Mouse (Mus musculus) cerebellum, adult (tissue): ENCODE measurements around the gene Pla2g3.

ENCODE experiments used
- ATAC-seq: cut with Nextera tagmentation; 2 replicates; pipeline ENCODE4 v1.9.2; 2017; ENCODE audit warnings: mild to moderate bottlenecking, moderate library complexity, mixed read lengths; ENCODE audit not compliant: insufficient number of reproducible peaks, low FRiP score, low TSS enrichment

Pla2g3 gene

DNA sequence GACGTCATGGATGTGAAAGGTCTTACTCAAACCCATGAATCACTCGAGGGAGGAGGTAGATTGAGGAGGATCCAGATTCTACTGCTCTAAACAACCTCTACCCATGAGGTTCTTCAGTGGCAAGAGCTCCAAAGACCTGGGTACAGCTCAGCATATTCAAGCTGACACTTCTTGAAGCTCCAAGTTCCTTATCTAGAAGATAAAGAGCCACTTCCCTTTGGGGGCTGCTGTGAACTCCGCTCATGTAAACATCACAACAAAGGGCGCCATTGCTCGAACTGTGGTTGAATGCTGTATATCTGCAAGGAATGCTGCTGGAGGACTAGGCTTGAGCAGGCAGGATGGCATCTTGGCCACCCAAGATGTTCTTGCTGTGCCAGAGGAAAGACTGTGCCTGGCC, 952 bp downstream of the Pla2g3 start:
- no peak for ATAC-seq

DNA sequence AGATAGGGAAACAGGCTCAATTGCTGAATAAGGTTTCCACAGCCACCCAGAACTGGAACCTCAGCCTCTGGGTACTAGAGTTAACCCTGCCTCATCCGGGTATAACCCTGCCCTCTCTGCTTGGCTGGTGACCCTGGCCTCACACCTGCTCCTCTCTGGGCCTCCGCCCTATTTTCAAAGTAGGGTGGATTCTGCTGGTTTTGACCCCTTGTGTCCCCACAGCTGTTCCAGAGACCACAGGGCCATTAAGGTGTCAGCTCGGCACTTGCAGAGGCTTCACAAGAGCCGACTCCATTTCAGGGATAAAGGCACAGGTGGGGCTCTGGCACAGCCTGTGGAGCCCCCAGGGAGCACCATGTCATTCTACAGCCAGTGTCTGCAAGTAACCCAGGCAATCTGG, 4.7 kb downstream of the Pla2g3 start:
- ATAC-seq, result no peak

DNA sequence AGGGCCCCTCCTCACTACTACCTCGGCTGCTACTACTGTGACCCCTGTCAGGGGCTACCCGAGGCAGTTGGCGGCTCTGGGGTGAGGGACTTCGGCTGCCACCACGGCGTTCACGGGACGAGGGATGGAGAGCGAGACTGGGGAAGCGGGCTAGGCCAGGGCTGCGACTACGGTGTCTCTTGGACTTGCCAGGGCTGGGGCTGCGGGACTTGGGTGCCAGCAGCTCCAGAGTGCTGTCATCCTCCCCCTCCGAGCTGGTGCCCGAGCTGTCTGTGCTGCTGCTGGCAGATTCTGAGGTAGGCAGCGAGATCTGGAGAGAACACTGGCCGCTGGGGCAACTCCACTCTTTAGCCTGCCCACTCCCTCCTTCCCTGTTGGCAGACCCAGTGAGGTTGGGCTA, 6.8 kb downstream of the Pla2g3 start:
- ATAC-seq, result no peak; the same call in 1 of the 2 replicates

DNA sequence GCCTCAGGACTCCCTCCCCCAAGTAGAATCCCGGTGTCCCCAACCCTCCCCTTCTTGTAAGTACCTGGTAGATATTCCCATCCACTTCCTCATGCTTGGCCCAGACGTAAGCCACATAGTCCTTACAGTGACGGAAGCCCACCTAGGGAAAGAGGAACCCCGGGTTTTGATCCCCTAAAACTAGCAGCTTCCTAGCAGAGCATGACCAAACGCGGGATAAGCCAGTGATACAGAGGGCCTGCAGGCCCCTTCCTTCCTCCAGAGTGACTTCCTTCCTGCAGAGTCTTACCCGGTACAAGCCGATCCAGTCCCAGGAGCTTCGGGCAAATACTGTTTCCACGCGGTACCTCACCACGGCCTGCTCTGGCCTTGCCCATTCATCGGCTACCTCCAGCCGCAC, 7.4 kb downstream of the Pla2g3 start:
- ATAC-seq, result no peak

DNA sequence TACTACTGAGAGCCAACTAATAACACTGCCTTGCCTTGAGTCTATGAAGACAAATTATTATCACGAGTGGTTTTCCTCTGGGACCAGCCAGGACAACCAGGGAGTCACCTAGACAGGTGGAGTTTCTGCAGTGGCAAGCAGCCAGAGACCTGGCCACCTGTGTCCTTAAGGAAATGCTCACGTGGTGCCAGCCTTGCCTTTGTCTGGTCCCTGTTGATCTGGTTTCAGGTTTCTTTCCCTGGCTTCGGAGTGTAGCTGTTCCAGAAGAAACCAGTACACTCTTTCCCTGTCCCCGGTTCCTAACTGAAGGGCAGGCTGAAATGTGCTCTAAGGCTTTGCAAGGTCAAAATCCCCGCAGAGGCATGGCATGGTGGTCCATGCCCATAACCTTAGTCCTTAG, 8.7 kb downstream of the Pla2g3 start:
- no peak for ATAC-seq

DNA sequence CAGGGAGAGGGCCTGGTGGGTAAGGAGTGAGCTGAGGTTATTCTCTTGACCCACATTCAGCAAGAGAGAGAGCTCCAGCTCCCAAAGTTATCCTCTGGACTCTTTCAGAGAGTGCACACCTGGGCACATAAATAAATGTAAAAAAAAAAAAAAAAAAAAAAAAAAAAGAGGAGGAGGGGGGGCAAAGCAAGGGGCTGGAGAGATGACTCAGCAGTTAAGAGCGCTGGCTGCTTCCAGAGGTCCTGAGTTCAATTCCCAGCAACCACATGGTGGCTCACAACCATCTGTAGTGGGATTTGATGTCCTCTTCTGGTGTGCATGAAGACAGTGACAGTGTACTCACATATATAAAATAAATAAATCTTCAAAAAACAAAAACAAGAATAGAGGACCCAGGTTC, 9.2 kb downstream of the Pla2g3 start:
- ATAC-seq, result no peak

DNA sequence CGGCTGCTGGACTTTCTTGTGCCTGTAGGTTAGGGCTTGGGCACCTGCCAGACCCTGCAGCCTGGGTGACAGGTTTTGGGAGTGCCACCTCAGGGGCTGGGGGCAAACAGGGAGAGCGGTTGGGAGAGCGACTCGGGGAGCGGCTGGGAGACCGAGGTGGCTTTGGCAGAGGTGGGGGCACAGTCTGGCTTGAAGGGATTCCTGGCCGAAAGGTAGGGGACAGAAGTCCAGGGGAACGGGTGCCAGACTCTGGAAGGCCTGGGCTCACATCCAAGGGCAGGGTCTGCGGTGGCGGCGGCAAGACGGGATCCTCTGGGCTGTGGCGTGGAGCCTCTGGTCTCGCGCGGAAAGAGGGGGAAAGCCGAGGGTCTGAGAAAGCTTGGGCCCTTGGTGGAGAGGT, 14.0 kb downstream of the Pla2g3 start:
- no peak for ATAC-seq

DNA sequence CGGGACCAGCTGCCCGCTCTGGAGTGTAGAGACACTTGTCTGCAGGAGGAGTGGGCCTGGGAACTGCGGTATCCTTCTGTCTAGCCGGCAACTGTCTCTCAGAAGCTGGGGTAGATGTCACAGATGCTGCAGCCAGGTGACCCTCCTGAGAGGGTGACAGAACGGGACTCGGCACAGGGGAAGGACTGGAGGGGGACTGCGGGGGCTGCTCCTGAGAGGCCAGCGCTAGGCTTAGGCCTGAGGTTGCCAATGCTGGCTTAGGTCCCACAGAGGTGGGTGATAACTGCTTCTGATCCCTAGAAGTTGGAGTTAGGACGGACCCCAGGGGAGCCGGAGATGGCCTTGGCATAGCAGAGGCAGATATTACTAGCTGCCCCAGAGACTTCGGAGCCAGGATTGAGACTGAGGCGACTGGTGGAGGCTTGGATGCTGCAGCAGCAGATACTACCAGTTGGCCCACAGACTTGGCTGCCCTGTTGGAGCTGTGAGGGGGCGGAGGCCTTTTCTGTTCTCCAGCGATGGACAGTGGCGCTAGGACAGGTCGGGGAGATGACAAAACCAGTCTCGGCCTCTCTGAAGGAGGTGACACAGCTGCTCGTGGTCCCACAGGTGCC, 14.5 kb downstream of the Pla2g3 start:
- ATAC-seq, result no peak

DNA sequence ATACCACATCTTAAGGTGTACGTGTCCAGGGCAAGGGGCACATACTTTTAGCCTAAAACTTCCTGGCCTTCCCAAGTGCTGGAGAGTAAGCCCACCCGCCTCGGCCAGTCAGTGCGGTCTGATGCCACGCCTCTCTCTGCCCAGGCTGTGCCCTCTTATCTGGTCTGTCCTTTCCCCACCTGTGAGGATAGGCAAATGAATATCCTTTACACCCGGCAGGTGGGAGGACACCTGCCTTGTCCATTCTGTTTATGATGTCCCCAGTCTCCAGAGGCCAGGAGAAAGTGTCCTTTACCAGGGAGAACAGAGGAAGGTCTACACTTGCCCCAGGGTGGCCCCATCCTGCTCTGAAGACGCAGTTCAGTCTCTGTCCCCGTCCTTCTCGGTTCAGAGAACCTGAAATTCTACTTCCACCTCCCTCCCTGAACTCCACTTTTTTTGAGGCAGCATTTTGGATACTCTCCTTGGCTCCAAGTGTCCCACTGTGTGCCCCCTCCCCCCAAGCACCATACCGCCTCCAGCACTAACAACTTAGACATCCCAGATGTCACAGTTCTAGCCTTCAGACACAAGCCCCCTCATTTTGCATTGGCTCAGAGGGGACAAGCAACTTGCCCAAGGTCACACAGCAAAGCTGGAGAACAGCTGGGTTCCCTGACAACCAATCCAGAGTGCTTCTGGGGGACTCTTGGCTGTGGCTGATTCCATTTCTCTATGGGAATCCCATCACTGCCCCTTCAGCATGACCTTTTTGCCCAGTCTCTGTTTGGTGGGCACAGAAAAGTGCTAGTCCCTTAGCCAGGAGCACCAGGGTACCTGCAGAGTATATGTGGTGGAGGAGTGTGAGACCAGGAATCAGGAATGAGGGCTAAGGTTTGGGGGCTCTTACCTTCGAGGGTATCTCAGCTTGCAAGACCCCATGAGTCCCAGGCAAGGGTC, 15.9 kb downstream of the Pla2g3 start:
- no peak for ATAC-seq

DNA sequence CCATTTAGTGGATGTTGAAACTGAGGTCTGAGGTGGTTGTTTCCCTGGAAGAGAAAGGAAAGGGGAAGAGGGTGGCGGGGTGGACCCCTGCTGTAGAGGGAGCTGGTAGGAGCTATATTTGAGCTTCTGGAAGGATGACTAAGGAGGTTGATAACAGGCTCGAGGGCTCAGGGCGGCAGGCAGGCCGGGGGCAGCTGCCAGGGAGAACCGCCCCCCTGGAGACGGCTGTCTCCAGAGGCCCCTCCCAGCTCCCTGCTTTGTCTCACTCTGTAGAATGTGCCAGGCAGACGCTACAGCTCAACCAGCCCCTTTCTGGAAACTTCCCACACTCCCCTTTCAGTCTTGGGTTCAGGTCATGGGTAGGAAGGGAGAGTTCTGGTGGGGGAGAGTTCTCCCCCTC, 20.1 kb downstream of the Pla2g3 start:
- ATAC-seq, result no peak

DNA sequence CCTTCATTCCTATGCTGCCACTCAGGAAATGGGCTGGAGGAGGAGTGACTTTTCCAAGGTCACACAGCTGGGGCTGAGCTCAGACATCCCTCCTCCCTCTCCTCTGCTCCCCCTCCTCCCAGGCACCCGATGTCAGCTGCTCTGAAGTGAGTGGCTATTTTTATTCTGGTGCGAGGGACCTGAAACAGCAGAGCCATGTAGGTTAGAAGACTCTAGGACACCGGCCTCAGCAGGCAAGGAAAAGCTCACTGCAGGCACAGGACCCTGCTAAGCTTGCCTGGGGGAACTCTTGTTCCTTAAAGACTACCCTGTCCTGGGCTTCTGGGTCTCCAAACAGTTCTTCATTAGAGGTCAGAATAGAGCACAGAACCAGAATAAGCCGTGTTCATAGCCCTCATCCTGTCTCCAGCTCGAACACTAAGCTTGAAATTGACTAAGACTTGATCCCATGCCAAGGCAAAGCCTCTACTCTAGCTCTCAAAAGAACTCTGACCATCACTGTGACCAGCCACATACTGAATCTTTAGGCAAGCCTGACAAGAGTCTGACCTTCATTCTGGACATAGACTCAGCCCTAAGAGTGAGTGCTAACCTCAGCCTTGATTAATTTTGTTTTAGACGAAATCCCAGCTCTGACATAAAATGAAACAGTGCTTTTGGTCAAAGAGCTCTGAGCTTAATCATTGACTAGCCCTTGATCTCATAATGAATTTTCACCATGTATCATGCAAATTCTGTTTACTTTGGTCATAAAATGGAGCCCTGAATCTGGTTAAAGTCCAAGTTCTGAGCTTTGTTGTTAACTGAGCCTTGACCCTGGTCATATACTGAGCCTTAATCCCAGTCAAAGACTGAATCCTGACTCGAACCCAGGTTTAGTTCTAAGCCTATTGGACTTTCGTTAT, 21.3 kb downstream of the Pla2g3 start:
- ATAC-seq, result no peak

DNA sequence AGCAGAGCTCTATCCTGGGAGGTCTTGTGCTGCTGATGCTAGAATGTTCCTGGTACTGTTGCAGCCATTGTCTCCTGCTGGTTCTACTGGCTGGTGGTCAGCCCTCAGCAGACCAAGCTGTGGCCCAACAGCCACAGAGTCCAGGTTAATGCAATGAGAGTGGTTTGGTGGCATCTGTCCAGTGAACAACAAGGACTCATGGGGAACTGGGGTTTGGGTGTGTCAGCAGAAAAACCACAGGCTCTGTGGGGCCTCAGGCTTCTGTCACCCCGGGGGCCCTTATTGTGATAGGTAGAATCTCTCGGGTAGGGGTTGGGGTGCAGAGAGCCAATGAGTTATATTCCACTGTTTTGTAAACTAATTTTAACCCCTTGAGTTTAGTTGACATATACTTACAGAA, 22.2 kb downstream of the Pla2g3 start:
- no peak for ATAC-seq

DNA sequence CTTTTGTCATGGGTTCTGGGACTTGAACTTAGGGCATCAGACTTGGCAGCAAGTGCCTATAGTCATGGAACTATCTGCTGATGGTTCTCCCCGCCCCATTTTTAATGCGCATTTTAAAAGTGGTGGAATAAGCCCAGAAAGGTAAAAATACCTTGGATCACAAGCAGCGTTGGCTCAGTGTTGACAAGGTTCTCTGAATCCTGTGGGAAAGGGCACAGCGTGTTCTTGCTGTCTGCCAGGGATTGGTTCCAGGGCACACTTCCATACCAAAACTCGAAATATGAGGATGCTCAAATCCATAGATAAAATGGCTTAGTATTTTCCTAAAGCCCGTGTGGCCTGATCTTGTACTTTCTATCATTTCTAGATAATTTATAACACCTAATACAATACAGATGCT, 25.2 kb downstream of the Pla2g3 start:
- ATAC-seq, result no peak

DNA sequence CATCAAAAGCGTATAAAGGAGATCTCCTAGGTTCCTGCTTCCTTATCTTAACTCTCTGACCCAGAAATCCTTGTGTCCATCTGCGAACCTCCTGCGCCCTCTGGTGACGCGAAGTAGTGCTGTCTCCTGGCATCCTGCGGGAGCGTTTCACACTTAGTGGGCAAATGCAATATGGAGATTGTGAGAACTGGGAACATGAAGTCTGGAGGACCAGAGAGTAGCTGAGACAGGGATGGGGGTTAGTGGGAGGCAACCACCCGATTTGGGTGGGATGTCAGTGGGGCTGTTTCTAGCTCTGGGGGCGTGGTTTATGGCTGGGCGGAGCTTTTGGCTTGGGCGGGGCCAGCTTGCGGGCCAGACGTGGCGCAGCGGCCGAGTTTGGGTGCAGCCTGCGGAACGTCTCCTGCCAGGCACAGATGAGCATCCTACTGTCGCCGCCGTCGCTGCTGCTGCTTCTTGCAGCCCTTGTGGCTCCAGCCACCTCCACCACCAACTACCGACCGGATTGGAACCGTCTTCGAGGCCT, 26.5 kb downstream of the Pla2g3 start, which contains the start of gene Selenom:
Selenom (plus strand) TSS at position 156 of the 526 bp plus-strand sequence.
- ATAC-seq, result peak; percentile 53

DNA sequence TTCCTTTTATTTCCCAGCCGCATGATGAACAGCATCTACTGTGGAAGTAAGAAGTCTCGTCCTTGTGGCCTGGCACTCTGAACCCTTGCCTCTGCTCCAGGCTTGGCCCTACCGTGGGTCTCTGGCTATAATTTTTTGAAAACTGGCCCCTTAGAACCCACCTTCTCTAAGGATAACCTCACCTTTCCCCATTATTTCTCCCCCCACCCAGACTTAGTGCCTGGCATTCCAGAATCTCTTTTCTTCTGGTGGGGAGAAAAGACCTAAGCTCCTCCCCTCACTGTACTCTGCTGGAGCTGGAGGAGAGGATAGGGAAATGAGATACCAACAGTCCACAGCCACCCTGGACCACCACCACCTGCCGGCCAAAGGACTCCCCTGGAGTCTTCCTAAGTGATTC, 27.1 kb downstream of the Pla2g3 start:
- no peak for ATAC-seq

DNA sequence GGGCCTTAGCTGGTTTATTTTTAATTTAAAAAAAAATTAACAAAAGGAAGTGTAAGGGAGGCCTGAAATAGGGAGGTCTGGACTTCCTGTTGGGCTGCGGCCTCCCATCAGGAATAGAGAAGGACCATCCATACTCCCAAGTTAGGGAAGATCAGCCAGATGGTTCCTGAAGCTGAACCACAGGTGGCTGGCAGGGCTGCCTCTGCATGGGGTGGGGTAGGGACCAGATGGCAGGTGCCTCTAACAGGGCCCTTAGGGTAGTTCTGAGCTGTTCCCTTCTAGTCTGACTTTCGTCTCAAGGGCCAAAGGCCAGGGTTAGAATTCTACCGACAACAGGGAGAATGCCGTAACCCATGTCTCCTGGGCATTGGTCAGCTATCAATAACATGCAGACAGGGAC, 27.6 kb downstream of the Pla2g3 start:
- ATAC-seq, result peak; percentile 29; the same call in 1 of the 2 replicates

DNA sequence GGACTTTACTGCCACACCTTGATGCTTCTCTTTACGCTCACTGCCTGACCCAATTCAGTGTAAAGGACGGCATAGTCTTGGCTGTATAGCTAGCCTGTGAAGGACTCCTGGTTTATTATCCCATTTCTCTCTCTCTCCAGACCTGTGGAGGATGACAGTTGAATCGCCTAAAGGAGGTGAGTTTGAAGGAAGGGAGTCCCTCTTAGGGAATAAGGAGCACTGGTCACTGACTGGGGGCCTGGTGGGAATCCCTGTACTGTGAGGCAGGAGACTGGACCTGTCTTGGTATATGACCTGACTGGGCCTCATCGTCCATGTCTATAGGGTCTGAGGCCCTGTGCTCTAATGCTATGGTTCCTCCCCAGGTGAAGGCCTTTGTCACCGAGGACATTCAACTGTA, 28.0 kb downstream of the Pla2g3 start:
- no peak for ATAC-seq

DNA sequence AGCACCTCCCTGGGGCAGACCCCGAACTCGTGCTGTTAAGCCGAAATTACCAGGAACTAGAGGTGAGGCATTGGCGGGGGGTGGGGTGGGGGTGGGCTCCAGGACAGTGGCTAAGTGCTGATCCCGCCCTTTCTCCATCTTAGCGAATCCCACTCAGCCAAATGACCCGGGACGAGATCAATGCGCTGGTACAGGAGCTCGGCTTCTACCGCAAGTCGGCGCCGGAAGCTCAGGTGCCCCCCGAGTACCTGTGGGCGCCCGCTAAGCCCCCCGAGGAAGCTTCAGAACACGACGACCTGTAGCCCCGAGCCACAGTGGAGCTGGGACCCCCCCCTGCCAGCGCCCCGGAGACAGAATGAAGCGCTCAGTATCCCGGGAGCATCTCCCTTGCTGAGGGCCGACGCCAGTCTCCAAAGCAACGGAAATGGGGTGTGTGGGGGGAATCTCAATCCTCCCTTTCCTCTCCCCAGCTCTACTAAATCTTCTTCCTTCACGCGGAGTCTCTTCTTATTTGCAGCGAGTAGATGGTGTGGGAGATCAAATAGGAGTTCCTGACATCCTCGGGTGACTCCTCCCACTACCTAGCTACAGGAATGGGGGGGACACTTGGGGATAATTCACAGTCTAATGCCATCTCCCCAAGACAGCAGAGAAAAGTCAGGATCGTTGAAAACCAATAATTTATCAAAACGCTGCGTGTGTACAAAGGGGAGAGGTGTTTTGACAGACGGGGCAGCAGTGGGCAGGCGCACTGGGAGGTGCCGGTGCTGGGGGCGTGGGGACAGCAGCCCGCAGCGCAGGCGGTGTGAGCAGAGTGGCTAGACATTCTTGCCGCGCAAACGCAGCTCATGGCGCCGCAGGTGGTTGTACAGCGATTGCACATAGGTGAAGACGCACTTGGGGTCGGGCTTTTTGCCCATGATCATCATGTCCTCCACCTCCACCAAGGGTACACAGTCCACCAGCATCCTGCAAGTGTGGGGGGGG, 29.1 kb downstream of the Pla2g3 start:
- no peak for ATAC-seq
